Mouse (Mus musculus): ENCODE data around the gene Olfr739.

DNA sequence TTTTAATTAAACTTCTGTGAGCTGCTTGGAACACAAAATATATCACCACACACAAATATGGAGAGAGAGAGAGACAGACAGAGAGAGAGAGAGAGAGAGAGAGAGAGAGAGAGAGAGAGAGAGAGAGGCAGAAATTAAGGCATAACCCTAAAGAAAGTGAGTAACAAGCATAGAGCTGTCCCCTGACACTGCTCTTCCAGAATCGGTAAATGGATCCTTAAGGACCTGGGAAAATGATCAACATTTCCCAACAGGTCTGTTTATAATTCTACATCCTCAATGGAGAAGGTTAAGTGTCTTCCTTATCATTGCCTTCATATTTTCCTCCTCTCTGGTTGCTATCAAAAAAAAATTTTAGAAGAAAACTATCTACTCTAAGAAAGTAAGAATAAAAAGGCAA is 11.2 kb upstream of the Olfr739 start, which contains the start of gene Olfr738:
- no peak for TF ChIP-seq FLI1 (IDR thresholded peaks at IDR 0.05; ENCODE audit: low read length)
- TF ChIP-seq GATA1 (IDR thresholded peaks at IDR 0.05; ENCODE audit: borderline replicate concordance, low read length): no peak

Measured in megakaryocyte, embryonic 14.5 days (primary cell).